Mouse (Mus musculus): ENCODE results near the gene Lamc1. TPM values are rescaled to one million over a fixed set of nuclear protein-coding genes. Genes with fewer than 3 reads are reported as not detected.
A peak's percentile ranks its signal among the peaks of the same experiment; 100 is the strongest.
"Not testable (repeated sequence)": the region's sequence is repeated elsewhere in the genome, so short reads cannot be mapped to it uniquely, and the experiment has no call there.

The Lamc1 gene
- polyA plus RNA-seq, 1 experiment from 2014 or later = 14.8 TPM

- Histone ChIP-seq H3K9me3 (replicated peaks) (no peaks in the 10 kb centered on the region), H3K9ac (no peak overlapping the region), H3K4me3 (no peak overlapping the region), H3K4me1 (no peaks in the 10 kb centered on the region), H3K36me3 (no peaks in the 10 kb centered on the region), H3K27me3 (replicated peaks) (no peaks in the 10 kb centered on the region), H3K4me2 (no peak overlapping the region), H3K27ac (no peak overlapping the region)
- WGBS (ENCODE audit: insufficient replicate concordance) = 41% methylated on average over 2 of the region's 2 CpGs
- ATAC-seq = no peak
These were observed 21.9 kb upstream of the Lamc1 start for GRCm38 (mm10) chr1:153354466-153354865.

DNA sequence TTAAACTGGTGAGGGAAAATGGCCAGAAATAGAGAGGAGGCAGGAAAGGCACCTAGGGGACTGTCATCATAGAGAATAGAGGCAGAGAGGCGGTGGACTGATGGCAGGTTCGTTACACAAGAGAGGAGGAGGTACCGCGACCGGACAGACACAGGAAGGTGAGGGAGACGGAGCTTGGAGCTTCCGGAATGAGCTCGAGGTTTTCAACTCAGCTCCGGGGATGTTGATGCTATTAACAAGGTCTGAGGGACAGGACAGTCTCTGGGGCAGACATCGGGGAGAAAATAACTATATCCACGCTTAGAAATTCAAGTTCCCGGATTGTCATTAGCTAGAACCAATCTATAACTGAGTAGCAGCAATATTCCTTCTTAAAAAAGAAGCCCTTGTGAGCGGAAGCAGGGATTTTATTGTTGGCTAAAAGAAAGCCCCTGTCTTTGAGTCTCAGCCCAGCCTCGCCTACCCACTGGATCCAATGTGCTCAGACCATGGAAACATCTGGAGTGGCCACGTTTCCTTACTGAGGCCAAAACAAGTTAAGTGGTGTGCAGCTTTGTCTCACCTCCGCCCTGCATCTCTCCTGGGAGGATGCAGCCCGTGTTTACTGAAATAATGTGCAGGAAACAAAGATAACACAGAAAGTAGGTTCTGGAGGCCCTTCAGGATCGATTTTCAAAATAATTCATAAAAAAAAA is 21.3 kb upstream of the Lamc1 start:
- Histone ChIP-seq H3K4me2 (no peak overlapping the region), H3K4me1 (no peaks in the 10 kb centered on the region), H3K4me3 (no peak overlapping the region), H3K27me3 (replicated peaks) (no peaks in the 10 kb centered on the region), H3K9me3 (replicated peaks) (no peaks in the 10 kb centered on the region), H3K27ac (no peak overlapping the region), H3K36me3 (no peaks in the 10 kb centered on the region), H3K9ac (no peak overlapping the region)
- no peak for ATAC-seq
- 62% methylated on average over 18 of the region's 18 CpGs for WGBS (ENCODE audit: insufficient replicate concordance)

GRCm38 (mm10) chr1:153351034-153351433 is 18.4 kb upstream of the Lamc1 start:
- no peaks in the 10 kb centered on the region for H3K9me3 ChIP-seq (replicated peaks)
- no peak for ATAC-seq
- H3K4me3 ChIP-seq = no peak overlapping the region
- H3K27ac ChIP-seq = no peak overlapping the region
- H3K4me2 ChIP-seq = no peak overlapping the region
- no peak overlapping the region for H3K9ac ChIP-seq
- WGBS (ENCODE audit: insufficient replicate concordance) = 49% methylated on average over 4 of the region's 4 CpGs
- no peaks in the 10 kb centered on the region for H3K4me1 ChIP-seq
- H3K36me3 ChIP-seq = no peaks in the 10 kb centered on the region
- no peaks in the 10 kb centered on the region for H3K27me3 ChIP-seq (replicated peaks)

- WGBS (ENCODE audit: insufficient replicate concordance) = 61% methylated on average over 3 of the region's 3 CpGs
- no peaks in the 10 kb centered on the region for H3K4me1 ChIP-seq
- no peak overlapping the region for H3K4me3 ChIP-seq
- H3K27me3 ChIP-seq (replicated peaks) = 0 out of 2 replicates have a peak, but pooled peaks cover 3% of the 10 kb centered on the region
- H3K4me2 ChIP-seq = no peak overlapping the region
- no peak overlapping the region for H3K9ac ChIP-seq
- no peak overlapping the region for H3K27ac ChIP-seq
- ATAC-seq = no peak
- H3K9me3 ChIP-seq (replicated peaks) = no peaks in the 10 kb centered on the region
- no peaks in the 10 kb centered on the region for H3K36me3 ChIP-seq
These were observed 15.1 kb upstream of the Lamc1 start for GRCm38 (mm10) chr1:153347726-153348125.

- H3K27ac ChIP-seq = no peak overlapping the region
- no peaks in the 10 kb centered on the region for H3K4me1 ChIP-seq
- H3K4me2 ChIP-seq = no peak overlapping the region
- no peaks in the 10 kb centered on the region for H3K36me3 ChIP-seq
- no peak for ATAC-seq
- H3K4me3 ChIP-seq = no peak overlapping the region
- H3K27me3 ChIP-seq (replicated peaks) = 0 out of 2 replicates have a peak, but pooled peaks cover 3% of the 10 kb centered on the region
- H3K9me3 ChIP-seq (replicated peaks) = no peaks in the 10 kb centered on the region
- WGBS (ENCODE audit: insufficient replicate concordance) = 85% methylated on average over 2 of the region's 2 CpGs
- no peak overlapping the region for H3K9ac ChIP-seq
These were observed 14.5 kb upstream of the Lamc1 start for GRCm38 (mm10) chr1:153347040-153347439.

DNA sequence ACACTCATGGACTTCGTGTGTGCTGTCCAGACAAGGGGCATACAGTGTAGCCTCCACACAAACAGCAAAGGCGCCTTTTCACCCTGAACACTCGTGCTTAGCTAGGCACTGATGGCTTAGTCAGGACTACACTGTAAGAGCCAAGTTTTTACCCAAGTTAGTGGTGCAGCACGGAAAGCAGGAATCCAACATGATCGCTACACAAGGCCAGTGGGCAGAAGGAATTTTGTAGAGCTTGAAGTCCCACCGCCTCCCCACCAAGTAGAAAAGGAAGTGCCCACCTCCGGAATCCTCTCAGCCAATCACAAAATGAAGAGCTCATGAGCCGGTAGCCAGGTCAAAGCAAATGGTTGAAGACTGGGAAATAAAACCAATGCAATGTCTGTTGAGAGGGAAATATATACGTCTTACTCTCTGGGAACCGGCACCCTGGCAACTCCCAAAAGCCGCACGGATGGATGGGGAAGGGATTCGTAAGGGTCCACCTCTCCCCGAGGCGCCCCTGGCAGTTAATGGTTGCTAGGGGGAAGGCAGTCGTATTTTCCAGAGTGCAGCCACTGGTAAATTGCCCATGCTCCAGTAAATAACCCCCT is 13.2 kb upstream of the Lamc1 start:
- no peak overlapping the region for H3K4me2 ChIP-seq
- no peak for ATAC-seq

DNA sequence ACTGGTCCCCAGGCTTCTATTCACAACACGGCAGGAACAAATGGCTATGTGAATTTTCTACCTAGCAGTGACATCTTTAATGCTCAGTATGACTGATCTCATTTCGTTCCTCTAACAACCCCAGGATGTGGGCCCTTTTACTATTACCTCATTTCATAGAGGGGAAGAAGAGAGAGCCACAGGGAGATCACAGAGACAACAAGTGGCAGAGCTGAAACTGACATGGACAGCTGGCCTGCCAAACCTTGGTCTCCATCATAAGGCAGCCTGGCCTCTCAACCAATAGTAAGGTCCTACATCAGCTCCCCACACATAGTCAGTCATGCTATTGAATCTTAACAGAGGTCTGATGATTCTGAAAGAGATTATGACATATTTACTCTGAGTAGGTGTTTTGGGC is 12.4 kb upstream of the Lamc1 start:
- WGBS (ENCODE audit: insufficient replicate concordance) = 60% methylated on average over 2 of the region's 2 CpGs
- ATAC-seq = no peak

More for the DNA sequence above, 13.2 kb upstream of the Lamc1 start:
- no peaks in the 10 kb centered on the region for H3K36me3 ChIP-seq
- 64% methylated on average over 16 of the region's 16 CpGs for WGBS (ENCODE audit: insufficient replicate concordance)
- H3K4me1 ChIP-seq = no peaks in the 10 kb centered on the region
- no peak overlapping the region for H3K4me3 ChIP-seq
- H3K27me3 ChIP-seq (replicated peaks) = 0 out of 2 replicates have a peak, but pooled peaks cover 3% of the 10 kb centered on the region
- no peak overlapping the region for H3K9ac ChIP-seq
- no peaks in the 10 kb centered on the region for H3K9me3 ChIP-seq (replicated peaks)
- H3K27ac ChIP-seq = no peak overlapping the region

DNA sequence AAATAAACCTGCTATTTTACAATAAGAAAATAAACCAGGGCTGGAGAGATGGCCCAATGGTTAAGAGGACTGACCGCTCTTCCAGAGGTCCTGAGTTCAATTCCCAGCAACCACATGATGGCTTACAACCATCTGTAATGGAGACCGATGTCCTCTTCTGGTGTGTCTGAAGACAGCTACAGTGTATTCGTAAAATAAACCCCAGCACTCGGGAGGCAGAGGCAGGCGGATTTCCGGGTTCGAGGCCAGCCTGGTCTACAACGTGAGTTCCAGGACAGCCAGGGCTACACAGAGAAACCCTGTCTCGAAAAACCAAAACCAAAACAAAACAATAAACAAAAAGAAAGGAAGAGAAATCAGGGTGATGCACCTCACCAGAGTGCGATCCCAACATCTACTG is 2.9 kb upstream of the Lamc1 start:
- not testable (repeated sequence) for H3K27ac ChIP-seq; H3K4me3 ChIP-seq; H3K9me3 ChIP-seq (replicated peaks); H3K4me2 ChIP-seq; H3K27me3 ChIP-seq (replicated peaks); H3K9ac ChIP-seq; ATAC-seq; H3K36me3 ChIP-seq
- peaks cover 33% of the 10 kb centered on the region for H3K4me1 ChIP-seq
- 77% methylated on average over 10 of the region's 10 CpGs for WGBS (ENCODE audit: insufficient replicate concordance)

More for the DNA sequence above, 12.4 kb upstream of the Lamc1 start:
- Histone ChIP-seq H3K4me3 (no peak overlapping the region), H3K27me3 (replicated peaks) (0 out of 2 replicates have a peak, but pooled peaks cover 3% of the 10 kb centered on the region), H3K9ac (no peak overlapping the region), H3K9me3 (replicated peaks) (no peaks in the 10 kb centered on the region), H3K4me1 (no peaks in the 10 kb centered on the region), H3K36me3 (no peaks in the 10 kb centered on the region), H3K4me2 (no peak overlapping the region), H3K27ac (no peak overlapping the region)

DNA sequence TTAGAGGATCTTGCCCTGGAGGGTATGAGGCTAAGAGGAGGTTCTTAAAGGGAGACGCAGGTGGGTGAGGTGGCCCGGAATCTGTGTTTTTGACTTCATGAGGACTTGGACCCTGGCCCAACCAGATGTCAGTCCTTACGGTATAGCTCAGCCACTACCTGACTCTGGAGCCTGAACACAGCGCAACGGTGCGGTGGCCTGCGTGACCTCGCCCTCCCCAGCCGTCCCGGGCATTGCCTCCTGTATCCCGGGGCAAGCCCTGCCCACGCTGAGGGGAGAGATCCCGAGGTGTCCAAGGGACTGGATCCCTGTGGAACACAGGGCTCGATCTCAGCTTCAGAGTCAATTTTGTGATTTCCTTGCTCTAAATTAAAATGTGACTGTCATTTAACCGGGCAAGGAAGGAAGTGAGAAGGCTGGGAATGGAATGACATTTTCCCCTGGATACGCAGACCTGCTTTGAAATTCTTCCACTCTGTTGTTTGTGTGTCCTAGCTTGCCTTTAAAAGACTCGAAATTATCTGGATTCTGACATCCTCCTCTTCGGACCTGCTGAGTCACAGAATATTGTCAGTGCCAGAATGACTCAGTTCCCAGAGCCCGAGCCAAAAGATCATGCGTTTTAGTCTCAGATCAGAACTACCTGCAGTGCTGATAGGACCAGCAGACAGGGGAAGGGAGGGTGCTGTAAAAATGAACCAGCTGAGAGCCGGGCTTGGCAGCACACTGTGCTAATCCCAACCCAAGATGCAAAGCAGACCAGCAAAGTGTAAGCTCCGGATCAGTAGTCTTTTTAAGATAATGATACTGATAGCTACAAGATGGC is 923 bp upstream of the Lamc1 start:
- H3K4me3 ChIP-seq = peak overlapping the region; percentile 81
- peak; percentile 58 for ATAC-seq
- H3K36me3 ChIP-seq = no peaks in the 10 kb centered on the region
- peak overlapping the region; percentile 73 for H3K27ac ChIP-seq
- no peaks in the 10 kb centered on the region for H3K9me3 ChIP-seq (replicated peaks)
- 3% methylated on average over 22 of the region's 22 CpGs for WGBS (ENCODE audit: insufficient replicate concordance)
- peaks cover 5% of the 10 kb centered on the region; the same call in 1 of the 2 replicates for H3K27me3 ChIP-seq (replicated peaks)
- peak overlapping the region; percentile 83 for H3K9ac ChIP-seq
- H3K4me1 ChIP-seq = peaks cover 40% of the 10 kb centered on the region
- H3K4me2 ChIP-seq = peak overlapping the region; percentile 99

DNA sequence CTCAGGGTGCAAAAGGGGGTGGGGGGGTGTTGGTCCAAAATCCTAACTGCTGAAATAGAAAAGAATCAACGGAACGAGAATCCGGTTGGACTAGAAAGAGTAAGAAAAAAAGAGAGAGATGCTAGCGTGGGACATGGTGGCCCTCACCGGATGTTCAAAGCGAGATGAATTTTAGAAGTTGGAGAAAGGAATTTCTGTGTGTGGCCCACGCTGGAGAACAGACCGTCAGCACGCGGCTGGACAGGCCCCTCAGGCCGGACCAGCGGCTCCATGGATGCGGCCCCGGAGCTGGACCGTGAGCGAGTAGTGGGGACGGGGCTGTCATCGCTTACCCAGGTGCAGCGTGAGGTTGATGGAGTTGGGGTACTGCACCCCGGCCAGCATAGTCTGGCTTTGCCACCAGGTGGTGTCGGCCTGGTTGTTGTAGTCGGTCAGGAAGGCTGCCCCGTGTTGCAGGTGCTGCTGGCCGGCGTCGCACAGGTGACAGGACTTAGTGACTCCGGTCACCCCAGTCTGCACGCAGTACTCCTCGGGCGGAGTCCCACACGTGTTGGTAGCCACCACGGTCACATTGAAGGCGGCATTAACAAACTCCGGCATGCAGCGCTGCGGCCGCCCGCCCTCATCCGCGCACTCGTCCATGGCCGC is 666 bp downstream of the Lamc1 start:
- Histone ChIP-seq H3K9me3 (replicated peaks) (no peaks in the 10 kb centered on the region), H3K27me3 (replicated peaks) (peaks cover 5% of the 10 kb centered on the region; the same call in 1 of the 2 replicates), H3K9ac (peak overlapping the region; percentile 83), H3K4me3 (peak overlapping the region; percentile 81), H3K4me1 (peaks cover 40% of the 10 kb centered on the region), H3K36me3 (no peaks in the 10 kb centered on the region; the same call in 1 of the 2 replicates), H3K4me2 (peak overlapping the region; percentile 99), H3K27ac (peak overlapping the region; percentile 73)
- WGBS (ENCODE audit: insufficient replicate concordance) = under 1% methylated on average over 41 of the region's 42 CpGs
- peak; percentile 48 for ATAC-seq

GRCm38 (mm10) chr1:153331206-153331605 is 1.4 kb downstream of the Lamc1 start:
- peaks cover 40% of the 10 kb centered on the region for H3K4me1 ChIP-seq
- H3K4me3 ChIP-seq = peak overlapping the region; percentile 81
- peaks cover 5% of the 10 kb centered on the region; the same call in 1 of the 2 replicates for H3K27me3 ChIP-seq (replicated peaks)
- WGBS (ENCODE audit: insufficient replicate concordance) = 10% methylated on average over 4 of the region's 4 CpGs
- H3K9ac ChIP-seq = peak overlapping the region; percentile 83
- no peak overlapping the region for H3K27ac ChIP-seq
- H3K4me2 ChIP-seq = peak overlapping the region; percentile 99
- no peaks in the 10 kb centered on the region for H3K9me3 ChIP-seq (replicated peaks)
- H3K36me3 ChIP-seq = peaks cover 7% of the 10 kb centered on the region
- ATAC-seq = no peak

All from liver, embryonic 12.5 days (tissue).